Mouse (Mus musculus) neural tube, embryonic 13.5 days (tissue): Measurements from ENCODE around the gene Tcf7. TPM values are rescaled to one million over a fixed set of nuclear protein-coding genes. Genes with fewer than 3 reads are reported as not detected.

ENCODE experiments used
- ATAC-seq: fragments of 200-750 bp; cut with Nextera tagmentation; 2 replicates; pipeline ENCODE4 v1.8.0; 2017; ENCODE audit warnings: low read depth, mild to moderate bottlenecking, moderate TSS enrichment, moderate library complexity
- H3K27ac ChIP-seq: fragments of 300-500 bp; sonication (generic); replicated peaks from 2 replicates; pipeline ENCODE4 v1.5.1; 2015; ENCODE audit warnings: moderate library complexity, mild to moderate bottlenecking, inconsistent platforms
- H3K27me3 ChIP-seq: fragments of 300-500 bp; sonication (generic); 2 replicates; pipeline ENCODE4 v1.6.1; 2015; ENCODE audit warnings: mild to moderate bottlenecking, inconsistent platforms
- H3K36me3 ChIP-seq: fragments of 300-500 bp; sonication (generic); 2 replicates; pipeline ENCODE4 v1.6.1; 2015; ENCODE audit warnings: mild to moderate bottlenecking, inconsistent platforms
- H3K4me1 ChIP-seq: fragments of 300-500 bp; sonication (generic); replicated peaks from 2 replicates; pipeline ENCODE4 v1.6.1; 2015; ENCODE audit warnings: inconsistent platforms
- H3K4me2 ChIP-seq: fragments of 300-500 bp; sonication (generic); 2 replicates; pipeline ENCODE4 v1.6.1; 2015; ENCODE audit warnings: inconsistent platforms, mild to moderate bottlenecking, moderate library complexity
- H3K4me3 ChIP-seq: fragments of 300-500 bp; sonication (generic); 2 replicates; pipeline ENCODE4 v1.5.1; 2015; ENCODE audit warnings: mild to moderate bottlenecking, inconsistent platforms
- H3K9ac ChIP-seq: fragments of 300-500 bp; sonication (generic); 2 replicates; pipeline ENCODE4 v1.6.1; 2015; ENCODE audit warnings: moderate library complexity, mild to moderate bottlenecking, inconsistent platforms
- H3K9me3 ChIP-seq: fragments of 300-500 bp; sonication (generic); 2 replicates; pipeline ENCODE4 v1.6.1; 2016; ENCODE audit warnings: inconsistent platforms
- WGBS: fragments of 180-500 bp; shearing (Covaris S2); methylation state at CpG from one replicate; pipeline ENCODE4 v1.1.7; 2015; 5-methylcytosine and 5-hydroxymethylcytosine counted together
- polyA plus RNA-seq: library from polyadenylated mRNA; unstranded; fragments of >200 nt; fragmentation: Nextera tagmentation; extraction: Ambion mirVana; gene quantifications from 2 replicates; pipeline ENCODE4 v1.2.1, GENCODE M21; 2015

Gene Tcf7
- polyA plus RNA-seq, 1 experiment from 2014 or later: 5.9 TPM

- Histone ChIP-seq H3K27me3 (no peaks in the 10 kb centered on the region), H3K9ac (no peak overlapping the region), H3K4me3 (no peak overlapping the region), H3K4me2 (no peak overlapping the region), H3K36me3 (no peaks in the 10 kb centered on the region), H3K4me1 (0 out of 2 replicates have a peak, but pooled peaks cover 4% of the 10 kb centered on the region), H3K9me3 (no peaks in the 10 kb centered on the region), H3K27ac (no peak overlapping the region)
- ATAC-seq: no peak
- WGBS: 60% methylated on average over 4 of the region's 4 CpGs
Measured at GRCm38 (mm10) chr11:52305266-52305665, 22.5 kb upstream of the Tcf7 start.

- ATAC-seq: no peak
- H3K27me3 ChIP-seq: no peaks in the 10 kb centered on the region
- no peaks in the 10 kb centered on the region for H3K9me3 ChIP-seq
- 0 out of 2 replicates have a peak, but pooled peaks cover 4% of the 10 kb centered on the region for H3K4me1 ChIP-seq
- 97% methylated on average over 3 of the region's 3 CpGs for WGBS
- H3K4me2 ChIP-seq: no peak overlapping the region
- H3K4me3 ChIP-seq: no peak overlapping the region
- no peak overlapping the region for H3K27ac ChIP-seq
- no peak overlapping the region for H3K9ac ChIP-seq
- no peaks in the 10 kb centered on the region for H3K36me3 ChIP-seq
Measured at GRCm38 (mm10) chr11:52302668-52303067, 19.9 kb upstream of the Tcf7 start.

GRCm38 (mm10) chr11:52299687-52300086 is 16.9 kb upstream of the Tcf7 start:
- Histone ChIP-seq H3K4me1 (no peaks in the 10 kb centered on the region), H3K36me3 (no peaks in the 10 kb centered on the region), H3K27ac (no peak overlapping the region), H3K4me2 (no peak overlapping the region), H3K9me3 (no peaks in the 10 kb centered on the region), H3K4me3 (no peak overlapping the region), H3K27me3 (no peaks in the 10 kb centered on the region), H3K9ac (no peak overlapping the region)
- 69% methylated on average over 7 of the region's 7 CpGs for WGBS
- no peak for ATAC-seq

GRCm38 (mm10) chr11:52298955-52299354 is 16.1 kb upstream of the Tcf7 start:
- Histone ChIP-seq H3K4me2 (no peak overlapping the region), H3K4me3 (no peak overlapping the region), H3K9me3 (no peaks in the 10 kb centered on the region), H3K4me1 (no peaks in the 10 kb centered on the region), H3K27ac (no peak overlapping the region), H3K9ac (no peak overlapping the region), H3K27me3 (no peaks in the 10 kb centered on the region), H3K36me3 (no peaks in the 10 kb centered on the region)
- ATAC-seq: no peak
- 78% methylated on average over 9 of the region's 9 CpGs for WGBS

- no peak for ATAC-seq
- no peak overlapping the region for H3K9ac ChIP-seq
- no peaks in the 10 kb centered on the region for H3K27me3 ChIP-seq
- H3K27ac ChIP-seq: no peak overlapping the region
- H3K4me1 ChIP-seq: no peaks in the 10 kb centered on the region
- no peaks in the 10 kb centered on the region for H3K36me3 ChIP-seq
- H3K9me3 ChIP-seq: no peaks in the 10 kb centered on the region
- WGBS: 11% methylated on average over 9 of the region's 9 CpGs
- no peak overlapping the region for H3K4me2 ChIP-seq
- no peak overlapping the region for H3K4me3 ChIP-seq
Measured at GRCm38 (mm10) chr11:52297352-52297751, 14.5 kb upstream of the Tcf7 start.

- Histone ChIP-seq H3K27me3 (no peaks in the 10 kb centered on the region), H3K4me2 (no peak overlapping the region), H3K36me3 (no peaks in the 10 kb centered on the region), H3K4me3 (no peak overlapping the region), H3K9ac (no peak overlapping the region), H3K4me1 (no peaks in the 10 kb centered on the region), H3K27ac (no peak overlapping the region), H3K9me3 (no peaks in the 10 kb centered on the region)
- ATAC-seq: no peak
- 88% methylated on average over 9 of the region's 9 CpGs for WGBS
Measured at GRCm38 (mm10) chr11:52294103-52294502, 11.3 kb upstream of the Tcf7 start.

GRCm38 (mm10) chr11:52292894-52293293 is 10.1 kb upstream of the Tcf7 start:
- H3K27me3 ChIP-seq: no peaks in the 10 kb centered on the region
- no peak overlapping the region for H3K9ac ChIP-seq
- H3K27ac ChIP-seq: no peak overlapping the region
- 72% methylated on average over 6 of the region's 6 CpGs for WGBS
- H3K9me3 ChIP-seq: no peaks in the 10 kb centered on the region
- ATAC-seq: no peak
- H3K36me3 ChIP-seq: no peaks in the 10 kb centered on the region
- no peak overlapping the region for H3K4me2 ChIP-seq
- H3K4me3 ChIP-seq: no peak overlapping the region
- H3K4me1 ChIP-seq: no peaks in the 10 kb centered on the region

GRCm38 (mm10) chr11:52292346-52292745 is 9.5 kb upstream of the Tcf7 start:
- ATAC-seq: no peak
- 79% methylated on average over 7 of the region's 7 CpGs for WGBS

GRCm38 (mm10) chr11:52286958-52287305 is 4.1 kb upstream of the Tcf7 start:
- ATAC-seq: no peak
- WGBS: 8% methylated on average over 4 of the region's 4 CpGs
- H3K4me1 ChIP-seq: peaks cover 40% of the 10 kb centered on the region

More at GRCm38 (mm10) chr11:52292346-52292745, 9.5 kb upstream of the Tcf7 start:
- H3K9ac ChIP-seq: no peak overlapping the region
- H3K36me3 ChIP-seq: no peaks in the 10 kb centered on the region
- H3K4me3 ChIP-seq: no peak overlapping the region
- no peak overlapping the region for H3K27ac ChIP-seq
- H3K4me2 ChIP-seq: no peak overlapping the region
- H3K27me3 ChIP-seq: no peaks in the 10 kb centered on the region
- peaks cover 1% of the 10 kb centered on the region for H3K4me1 ChIP-seq
- no peaks in the 10 kb centered on the region for H3K9me3 ChIP-seq

GRCm38 (mm10) chr11:52286301-52286957 is 3.6 kb upstream of the Tcf7 start:
- Histone ChIP-seq H3K4me1 (peaks cover 40% of the 10 kb centered on the region), H3K27me3 (peaks cover 48% of the 10 kb centered on the region), H3K36me3 (no peaks in the 10 kb centered on the region), H3K9me3 (no peaks in the 10 kb centered on the region), H3K9ac (0 out of 2 replicates have a peak overlapping the region, but pooled peaks have one; percentile 8), H3K4me3 (no peak overlapping the region), H3K4me2 (no peak overlapping the region), H3K27ac (no peak overlapping the region)
- WGBS: 9% methylated on average over 16 of the region's 16 CpGs
- ATAC-seq: no peak

More at GRCm38 (mm10) chr11:52286958-52287305, 4.1 kb upstream of the Tcf7 start:
- Histone ChIP-seq H3K9ac (0 out of 2 replicates have a peak overlapping the region, but pooled peaks have one; percentile 8), H3K4me3 (no peak overlapping the region), H3K4me2 (no peak overlapping the region), H3K27ac (no peak overlapping the region), H3K27me3 (peaks cover 43% of the 10 kb centered on the region), H3K9me3 (no peaks in the 10 kb centered on the region), H3K36me3 (no peaks in the 10 kb centered on the region)

GRCm38 (mm10) chr11:52283596-52284571 is 1.1 kb upstream of the Tcf7 start:
- Histone ChIP-seq H3K36me3 (no peaks in the 10 kb centered on the region), H3K9me3 (no peaks in the 10 kb centered on the region), H3K9ac (peak overlapping the region; percentile 26; the same call in 1 of the 2 replicates), H3K4me2 (peak overlapping the region; percentile 88), H3K4me3 (peak overlapping the region; percentile 63), H3K27ac (no peak overlapping the region), H3K27me3 (peaks cover 52% of the 10 kb centered on the region), H3K4me1 (peaks cover 40% of the 10 kb centered on the region)
- ATAC-seq: no peak
- WGBS: 8% methylated on average over 44 of the region's 44 CpGs

- Histone ChIP-seq H3K27me3 (peaks cover 52% of the 10 kb centered on the region), H3K9ac (peak overlapping the region; percentile 66), H3K4me1 (peaks cover 40% of the 10 kb centered on the region), H3K9me3 (no peaks in the 10 kb centered on the region), H3K4me3 (peak overlapping the region; percentile 63), H3K36me3 (no peaks in the 10 kb centered on the region), H3K27ac (no peak overlapping the region), H3K4me2 (peak overlapping the region; percentile 88)
- ATAC-seq: peak; percentile 21; the same call in 1 of the 2 replicates
- WGBS: 2% methylated on average over 18 of the region's 19 CpGs
Measured at GRCm38 (mm10) chr11:52282420-52282773, 417 bp downstream of the Tcf7 start.
